8 mouse cellular contexts compared by ENCODE assay signal in the genomic region with DNA sequence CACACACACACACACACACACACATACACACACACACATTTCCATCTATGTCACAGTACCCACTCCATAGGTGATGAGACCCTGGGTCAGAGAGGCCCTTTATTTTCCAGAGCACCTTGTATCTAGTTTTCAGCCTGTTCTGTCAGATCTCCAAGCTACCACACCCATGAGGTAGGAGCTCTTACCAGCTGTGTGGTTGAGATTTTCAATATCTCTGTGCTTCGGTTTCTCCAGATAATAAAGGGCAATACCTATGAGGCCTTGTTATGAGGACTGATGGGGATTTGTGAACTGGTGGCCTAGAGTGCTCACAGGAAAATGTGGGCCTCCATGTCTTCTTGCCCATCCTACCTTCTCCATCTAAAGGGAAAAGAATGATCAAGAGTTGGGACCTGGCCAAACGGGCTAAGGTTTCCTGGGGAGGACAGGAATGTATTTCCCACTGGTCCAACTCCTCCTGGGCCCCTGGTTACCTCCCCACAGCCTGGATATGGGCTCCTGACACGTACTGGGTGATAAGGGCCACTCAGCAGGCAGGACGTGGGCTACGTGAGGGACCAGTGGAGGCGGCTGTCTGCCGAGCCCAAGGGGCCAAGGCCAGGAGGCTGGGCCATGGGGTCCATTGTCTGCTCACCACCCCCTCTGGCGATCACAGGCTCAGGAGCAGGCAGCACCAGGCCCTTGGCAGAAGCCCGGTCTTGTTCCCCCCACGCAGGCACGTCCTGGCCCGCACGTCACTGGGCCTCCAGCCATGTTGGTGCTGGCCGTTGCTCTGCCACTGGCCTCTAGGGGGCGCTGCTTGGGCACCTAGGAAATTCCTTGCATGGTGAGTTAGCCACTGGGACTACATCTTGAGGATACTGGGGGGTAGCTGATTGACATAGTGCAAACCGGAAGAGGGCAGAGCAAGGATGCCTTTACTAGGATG. TPM values are rescaled to one million over a fixed set of nuclear protein-coding genes. Genes with fewer than 3 reads are reported as not detected.
DNase-seq lines count a peak whose midpoint lies in the region; ATAC-seq and TF ChIP-seq lines count a peak whose summit lies in the region.

No protein-coding gene starts in this region.

- H3K9ac ChIP-seq in MEL (ENCODE audit: control insufficient read depth, low read depth, low read length, poor library complexity, severe bottlenecking) = peak overlapping the region; percentile 25; the same call in 1 of the 2 replicates
- no peak overlapping the region for H3K9ac ChIP-seq in limb, embryonic 11.5 days (ENCODE audit: low read length)

- peak; percentile 27; the same call in 1 of the 2 replicates for TF ChIP-seq RAD21 in MEL (IDR thresholded peaks at IDR 0.05; ENCODE audit: low read depth, low read length)

- no peaks in the 10 kb centered on the region for H3K79me2 ChIP-seq in MEL (ENCODE audit: control insufficient read depth, insufficient read depth, low read length, poor library complexity)

- H3K4me3 ChIP-seq in MEL (ENCODE audit: control insufficient read depth in 1 of 2, insufficient read depth in 1 of 2, low read depth in 2 of 2, low read length in 2 of 2) = 0 out of 4 replicates have a peak overlapping the region, but pooled peaks of 1 of the 2 experiments have one; percentile 3
- no peak overlapping the region for H3K4me3 ChIP-seq in limb, embryonic 11.5 days (ENCODE audit: low read depth, low read length)
- H3K4me3 ChIP-seq in small intestine, adult 2 months (ENCODE audit: low read depth, low read length) = no peak overlapping the region

- H3K27me3 ChIP-seq in MEL (ENCODE audit: control insufficient read depth in 1 of 2, insufficient read depth in 2 of 2, low read length in 2 of 2) = no peaks in the 10 kb centered on the region
- no peaks in the 10 kb centered on the region for H3K27me3 ChIP-seq in limb, embryonic 11.5 days (ENCODE audit: control insufficient read depth, insufficient read depth, low read length)
- no peaks in the 10 kb centered on the region for H3K27me3 ChIP-seq in small intestine, adult 2 months (ENCODE audit: control insufficient read depth, insufficient read depth, low read length)

- TF ChIP-seq EP300 in MEL (IDR thresholded peaks at IDR 0.05; ENCODE audit: low read depth in 1 of 2, low read length in 2 of 2) = peak; percentile 68 to 72

- TF ChIP-seq CTCF in MEL (IDR thresholded peaks at IDR 0.05 in 2 of 3, conservative IDR thresholded peaks at IDR 0.05 in 1 of 3; ENCODE audit: control insufficient read depth in 1 of 3, insufficient read depth in 1 of 3, low read depth in 2 of 3, low read length in 3 of 3, poor library complexity in 1 of 3, severe bottlenecking in 1 of 3) = peak; percentile 61 to 89 (median 70)
- peak; percentile 60; the same call in 1 of the 2 replicates for TF ChIP-seq CTCF in small intestine, adult 2 months (IDR thresholded peaks at IDR 0.05; ENCODE audit: extremely low read depth, insufficient read length, insufficient replicate concordance, low read depth, low read length)

- no peak for TF ChIP-seq POLR2A in MEL (IDR thresholded peaks at IDR 0.05; ENCODE audit: control insufficient read depth in 1 of 2, insufficient read depth in 1 of 2, low read depth in 1 of 2, low read length in 2 of 2, poor library complexity in 1 of 2)
- no peak for TF ChIP-seq POLR2A in small intestine, adult 2 months (IDR thresholded peaks at IDR 0.05; ENCODE audit: low read depth, low read length)

- peaks cover 0 to 3% of the 10 kb centered on the region in 2 experiments; a peak in 2 of 4 replicates for H3K36me3 ChIP-seq in MEL (ENCODE audit: control insufficient read depth in 1 of 2, insufficient read depth in 2 of 2, low read length in 2 of 2)
- no peaks in the 10 kb centered on the region for H3K36me3 ChIP-seq in limb, embryonic 11.5 days (ENCODE audit: control insufficient read depth, insufficient read depth, low read length)
- no peaks in the 10 kb centered on the region for H3K36me3 ChIP-seq in small intestine, adult 2 months (ENCODE audit: control insufficient read depth, insufficient read depth, low read length)

- no peak for ATAC-seq in limb, embryonic 11.5 days (ENCODE audit: insufficient number of reproducible peaks, low FRiP score, low TSS enrichment, low read depth)

- H3K4me2 ChIP-seq in limb, embryonic 11.5 days (ENCODE audit: low read depth, severe bottlenecking) = no peak overlapping the region

- H3K27ac ChIP-seq in MEL (ENCODE audit: control insufficient read depth, low read depth, low read length) = no peak overlapping the region; the same call in 1 of the 2 replicates
- H3K27ac ChIP-seq in limb, embryonic 11.5 days (replicated peaks; ENCODE audit: low read depth, low read length) = no peak overlapping the region
- no peak overlapping the region for H3K27ac ChIP-seq in small intestine, adult 2 months (ENCODE audit: insufficient read depth, low read depth, low read length)

- no peaks in the 10 kb centered on the region for H3K9me3 ChIP-seq in MEL (replicated peaks; ENCODE audit: insufficient read depth, low read length)
- no peaks in the 10 kb centered on the region for H3K9me3 ChIP-seq in limb, embryonic 11.5 days (ENCODE audit: control insufficient read depth, low read length)

- 74% methylated on average over 16 of the region's 16 CpGs for WGBS in limb, embryonic 11.5 days
- 74% methylated on average over 16 of the region's 16 CpGs for WGBS in small intestine, adult 2 months

- DNase-seq in layer of hippocampus, adult 11-12 months (ENCODE audit: low spot score) = peak; percentile 68
- no peak for DNase-seq in layer of hippocampus, adult 9-10 months (ENCODE audit: low spot score)
- DNase-seq in MEL (ENCODE audit: low read depth, low spot score) = peak; percentile 61
- peak; percentile 57 to 71 for DNase-seq in cerebellum, postnatal 36 days
- peak; percentile 52 to 70 for DNase-seq in heart, adult 9 months (ENCODE audit: low spot score in 2 of 2)
- peak; percentile 70 for DNase-seq in limb, embryonic 11.5 days (ENCODE audit: low spot score)
- DNase-seq in urinary bladder, postnatal 36 days (ENCODE audit: low spot score in 2 of 2) = no peak

- H3K4me1 ChIP-seq in MEL (ENCODE audit: control insufficient read depth in 1 of 2, insufficient read depth in 2 of 2, low read length in 2 of 2) = peaks cover 4 to 23% of the 10 kb centered on the region in 2 experiments; a peak in 3 of 4 replicates
- H3K4me1 ChIP-seq in limb, embryonic 11.5 days (ENCODE audit: control insufficient read depth, insufficient read depth, low read length) = peaks cover 5% of the 10 kb centered on the region
- peaks cover 10% of the 10 kb centered on the region; the same call in 1 of the 2 replicates for H3K4me1 ChIP-seq in small intestine, adult 2 months (ENCODE audit: control insufficient read depth, insufficient read depth, insufficient read length, low read length)

TF ChIP-seq in MEL, 35 proteins besides CTCF, POLR2A, EP300 and RAD21 (continues in another document):
- TF ChIP-seq KAT2A (conservative IDR thresholded peaks at IDR 0.05; ENCODE audit: low read depth, low read length) (no peak), POLR2AphosphoS2 (IDR thresholded peaks at IDR 0.05; ENCODE audit: low read length) (no peak), SIN3A (IDR thresholded peaks at IDR 0.05; ENCODE audit: low read length) (peak; percentile 60; the same call in 1 of the 2 replicates), ZNF384 (IDR thresholded peaks at IDR 0.05; ENCODE audit: low read depth, low read length) (no peak), ELF1 (IDR thresholded peaks at IDR 0.05; ENCODE audit: low read depth, low read length) (no peak), MAZ (IDR thresholded peaks at IDR 0.05; ENCODE audit: low read depth, low read length) (no peak), POLR2AphosphoS5 (IDR thresholded peaks at IDR 0.05; ENCODE audit: borderline replicate concordance, low read depth, low read length) (no peak), CHD2 (IDR thresholded peaks at IDR 0.05; ENCODE audit: low read length) (no peak), ETS1 (IDR thresholded peaks at IDR 0.05; ENCODE audit: low read depth, low read length) (peak; percentile 72), RCOR1 (IDR thresholded peaks at IDR 0.05; ENCODE audit: low read depth, low read length) (peak; percentile 86), MEF2A (IDR thresholded peaks at IDR 0.05; ENCODE audit: extremely low read depth, insufficient replicate concordance, low read depth, low read length, poor library complexity, severe bottlenecking) (no peak), TCF12 (IDR thresholded peaks at IDR 0.05; ENCODE audit: low read depth, low read length) (peak; percentile 82), MXI1 (IDR thresholded peaks at IDR 0.05; ENCODE audit: low read depth, low read length) (0 out of 2 replicates have a peak, but pooled peaks have one; percentile 19), USF1 (IDR thresholded peaks at IDR 0.05; ENCODE audit: low read depth, low read length) (no peak), GATA1 (IDR thresholded peaks at IDR 0.05; ENCODE audit: low read depth, low read length) (peak; percentile 73), USF2 (IDR thresholded peaks at IDR 0.05; ENCODE audit: borderline replicate concordance in 1 of 2, insufficient read depth in 1 of 2, low read depth in 1 of 2, low read length in 2 of 2) (no peak), NRF1 (IDR thresholded peaks at IDR 0.05; ENCODE audit: insufficient read depth, low read depth, low read length, poor library complexity, severe bottlenecking) (no peak), MYC (IDR thresholded peaks at IDR 0.05; ENCODE audit: low read depth, low read length) (no peak), NELFE (IDR thresholded peaks at IDR 0.05; ENCODE audit: low read depth, low read length) (no peak), GABPA (IDR thresholded peaks at IDR 0.05; ENCODE audit: low read depth, low read length) (no peak), ZKSCAN1 (IDR thresholded peaks at IDR 0.05; ENCODE audit: low read depth, low read length) (no peak), CHD1 (IDR thresholded peaks at IDR 0.05; ENCODE audit: low read depth, low read length) (no peak), MYB (IDR thresholded peaks at IDR 0.05; ENCODE audit: low read depth, low read length) (no peak), ZMIZ1 (IDR thresholded peaks at IDR 0.05; ENCODE audit: low read depth, low read length) (no peak; the same call in 1 of the 2 replicates), MAFK (IDR thresholded peaks at IDR 0.05; ENCODE audit: borderline replicate concordance, low read depth, low read length) (no peak), JUND (IDR thresholded peaks at IDR 0.05; ENCODE audit: low read depth, low read length) (no peak), ZC3H11A (IDR thresholded peaks at IDR 0.05; ENCODE audit: low read depth, low read length) (no peak), HCFC1 (IDR thresholded peaks at IDR 0.05; ENCODE audit: low read depth, low read length) (no peak)

RNA-seq across cellular contexts. Expression of a gene that starts 14.5 kb away (rescaled TPM):
- 0.81 and 2.1 TPM in 2 replicates for total RNA-seq in MEL (2012; rRNA removed)
- polyA plus RNA-seq in MEL (2012; ENCODE audit: insufficient read depth in 1 of 2, insufficient read length in 2 of 2, low read depth in 1 of 2, low replicate concordance in 2 of 2, missing spikeins in 1 of 2) = 1 to 10 TPM in 1 of 2 experiments, not detected in 1; 2.7 TPM
- not detected in 2 replicates for polyA plus RNA-seq in limb, embryonic 11.5 days (2014; fragmentation: Nextera tagmentation; extraction: Ambion mirVana)
- not detected in 2 replicates for polyA plus RNA-seq in small intestine, adult 2 months (2012; rRNA removed)

Comparison
In these comparisons a context has a peak if more than half of its experiments do, and no peak if none do; other contexts are left out.
1. DNase-seq: peak in layer of hippocampus, adult 11-12 months (single experiment), MEL (single experiment), cerebellum, postnatal 36 days (2 of 2), heart, adult 9 months (2 of 2) and limb, embryonic 11.5 days (single experiment); none in layer of hippocampus, adult 9-10 months (single experiment) and urinary bladder, postnatal 36 days (0 of 2).